Mouse (Mus musculus) kidney, embryonic 16.5 days (tissue): Measurements from ENCODE around the gene Tmc8. TPM values are rescaled to one million over a fixed set of nuclear protein-coding genes. Genes with fewer than 3 reads are reported as not detected.
A peak's percentile ranks its signal among the peaks of the same experiment; 100 is the strongest.
"Not testable (repeated sequence)": the region's sequence is repeated elsewhere in the genome, so short reads cannot be mapped to it uniquely, and the experiment has no call there.

Experiments used
- ATAC-seq: fragments of 200-750 bp; cut with Nextera tagmentation; 2 replicates; pipeline ENCODE4 v1.8.0; 2017; ENCODE audit warnings: moderate TSS enrichment; ENCODE audit not compliant: low FRiP score, low TSS enrichment
- H3K27ac ChIP-seq: fragments of 300-500 bp; sonication (generic); 2 replicates; pipeline ENCODE4 v1.5.1; 2014; ENCODE audit warnings: low read length
- H3K27me3 ChIP-seq: fragments of 300-500 bp; sonication (generic); 2 replicates; pipeline ENCODE4 v1.6.1; 2014; ENCODE audit warnings: low read length, control low read depth, mixed read lengths; ENCODE audit not compliant: insufficient read depth
- H3K36me3 ChIP-seq: fragments of 300-500 bp; sonication (generic); 2 replicates; pipeline ENCODE4 v1.6.1; 2014; ENCODE audit warnings: low read length, control low read depth, mixed read lengths; ENCODE audit not compliant: insufficient read depth
- H3K4me1 ChIP-seq: fragments of 300-500 bp; sonication (generic); 2 replicates; pipeline ENCODE4 v1.6.1; 2014; ENCODE audit warnings: low read length, control low read depth, mixed read lengths; ENCODE audit not compliant: insufficient read depth
- H3K4me2 ChIP-seq: fragments of 300-500 bp; sonication (generic); replicated peaks from 2 replicates; pipeline ENCODE4 v1.6.1; 2014; ENCODE audit warnings: low read depth, low read length
- H3K4me3 ChIP-seq: fragments of 300-500 bp; sonication (generic); 2 replicates; pipeline ENCODE4 v1.5.1; 2014; ENCODE audit warnings: mild to moderate bottlenecking, low read length
- H3K9ac ChIP-seq: fragments of 300-500 bp; sonication (generic); replicated peaks from 2 replicates; pipeline ENCODE4 v1.6.1; 2014; ENCODE audit warnings: low read length
- H3K9me3 ChIP-seq: fragments of 300-500 bp; sonication (generic); 2 replicates; pipeline ENCODE4 v1.6.1; 2016; ENCODE audit warnings: low read length, control low read depth
- WGBS: fragments of 180-500 bp; shearing (Covaris S2); extraction: QIAGEN DNeasy Blood & Tissue Kit; methylation state at CpG from one replicate; pipeline ENCODE4 v1.1.7; 2014; 5-methylcytosine and 5-hydroxymethylcytosine counted together
- polyA plus RNA-seq: library from polyadenylated mRNA; unstranded; fragments of >200 nt; fragmentation: Nextera tagmentation; extraction: Ambion mirVana; gene quantifications from 2 replicates; pipeline ENCODE4 v1.2.1, GENCODE M21; 2015

The Tmc8 gene
- polyA plus RNA-seq, 1 experiment from 2014 or later: 3.6 TPM

GRCm38 (mm10) chr11:117828888-117829604 lies 47.2 kb downstream of the Tmc8 start:
- peak overlapping the region; percentile 81 for H3K27ac ChIP-seq
- no peaks in the 10 kb centered on the region for H3K9me3 ChIP-seq
- no peak for ATAC-seq
- H3K27me3 ChIP-seq: no peaks in the 10 kb centered on the region
- H3K4me2 ChIP-seq: no peak overlapping the region
- H3K9ac ChIP-seq: no peak overlapping the region
- no peak overlapping the region for H3K4me3 ChIP-seq
- H3K36me3 ChIP-seq: no peaks in the 10 kb centered on the region
- 50% methylated on average over 9 of the region's 9 CpGs for WGBS
- peaks cover 61% of the 10 kb centered on the region for H3K4me1 ChIP-seq

- Histone ChIP-seq H3K9ac (no peak overlapping the region), H3K4me3 (no peak overlapping the region), H3K4me2 (no peak overlapping the region), H3K27me3 (no peaks in the 10 kb centered on the region), H3K36me3 (no peaks in the 10 kb centered on the region), H3K27ac (peak overlapping the region; percentile 81), H3K9me3 (no peaks in the 10 kb centered on the region), H3K4me1 (peaks cover 57% of the 10 kb centered on the region)
- WGBS: 22% methylated on average over 2 of the region's 2 CpGs
- no peak for ATAC-seq
These were observed 47.9 kb downstream of the Tmc8 start for GRCm38 (mm10) chr11:117829671-117830215.

GRCm38 (mm10) chr11:117830401-117830800 lies 48.5 kb downstream of the Tmc8 start:
- H3K27ac ChIP-seq: peak overlapping the region; percentile 81
- 71% methylated on average over 9 of the region's 9 CpGs for WGBS
- no peak overlapping the region for H3K9ac ChIP-seq
- no peaks in the 10 kb centered on the region for H3K9me3 ChIP-seq
- no peak overlapping the region for H3K4me2 ChIP-seq
- no peak for ATAC-seq
- H3K4me1 ChIP-seq: peaks cover 50% of the 10 kb centered on the region
- H3K4me3 ChIP-seq: no peak overlapping the region
- no peaks in the 10 kb centered on the region for H3K36me3 ChIP-seq
- no peaks in the 10 kb centered on the region for H3K27me3 ChIP-seq

GRCm38 (mm10) chr11:117832086-117832969 lies 50.5 kb downstream of the Tmc8 start:
- Histone ChIP-seq H3K9ac (no peak overlapping the region), H3K4me2 (peak overlapping the region; percentile 54), H3K27ac (0 out of 2 replicates have a peak overlapping the region, but pooled peaks have one; percentile 1), H3K9me3 (no peaks in the 10 kb centered on the region), H3K4me3 (peak overlapping the region; percentile 31), H3K27me3 (no peaks in the 10 kb centered on the region), H3K4me1 (peaks cover 39% of the 10 kb centered on the region), H3K36me3 (no peaks in the 10 kb centered on the region)
- 0 out of 2 replicates have a peak, but pooled peaks have one; percentile 33 for ATAC-seq
- WGBS: 21% methylated on average over 28 of the region's 28 CpGs

- not testable (repeated sequence) for H3K4me3 ChIP-seq, H3K27me3 ChIP-seq, H3K36me3 ChIP-seq, H3K9ac ChIP-seq, H3K9me3 ChIP-seq, H3K4me2 ChIP-seq, ATAC-seq
- Histone ChIP-seq H3K27ac (0 out of 2 replicates have a peak overlapping the region, but pooled peaks have one; percentile 33), H3K4me1 (peaks cover 31% of the 10 kb centered on the region)
- WGBS: 88% methylated on average over 4 of the region's 6 CpGs
These were observed 51.6 kb downstream of the Tmc8 start for GRCm38 (mm10) chr11:117833509-117833908.

- Histone ChIP-seq H3K36me3 (no peaks in the 10 kb centered on the region), H3K9me3 (no peaks in the 10 kb centered on the region), H3K27ac (peak overlapping the region; percentile 37; the same call in 1 of the 2 replicates), H3K4me3 (no peak overlapping the region), H3K4me1 (peaks cover 30% of the 10 kb centered on the region), H3K9ac (no peak overlapping the region), H3K27me3 (no peaks in the 10 kb centered on the region), H3K4me2 (no peak overlapping the region)
- 86% methylated on average over 8 of the region's 8 CpGs for WGBS
- ATAC-seq: no peak
These were observed 52.2 kb downstream of the Tmc8 start for GRCm38 (mm10) chr11:117834086-117834485.

- Histone ChIP-seq H3K4me2 (peak overlapping the region; percentile 47), H3K27ac (no peak overlapping the region), H3K4me3 (peak overlapping the region; percentile 22; the same call in 1 of the 2 replicates), H3K9ac (no peak overlapping the region), H3K4me1 (peaks cover 14% of the 10 kb centered on the region), H3K36me3 (no peaks in the 10 kb centered on the region), H3K9me3 (no peaks in the 10 kb centered on the region), H3K27me3 (no peaks in the 10 kb centered on the region)
- WGBS: 30% methylated on average over 13 of the region's 13 CpGs
- no peak for ATAC-seq
These were observed 54.4 kb downstream of the Tmc8 start for GRCm38 (mm10) chr11:117836306-117836705.

GRCm38 (mm10) chr11:117838572-117838971 lies 56.7 kb downstream of the Tmc8 start:
- WGBS: 56% methylated on average over 2 of the region's 2 CpGs
- ATAC-seq: no peak
- no peaks in the 10 kb centered on the region for H3K9me3 ChIP-seq

GRCm38 (mm10) chr11:117839021-117839420 lies 57.1 kb downstream of the Tmc8 start:
- H3K36me3 ChIP-seq: no peaks in the 10 kb centered on the region
- H3K27me3 ChIP-seq: no peaks in the 10 kb centered on the region
- WGBS: 84% methylated on average over 1 of the region's 1 CpGs
- no peak for ATAC-seq
- H3K27ac ChIP-seq: no peak overlapping the region
- no peaks in the 10 kb centered on the region for H3K9me3 ChIP-seq
- H3K4me1 ChIP-seq: peaks cover 9% of the 10 kb centered on the region
- H3K9ac ChIP-seq: no peak overlapping the region
- H3K4me3 ChIP-seq: no peak overlapping the region
- H3K4me2 ChIP-seq: no peak overlapping the region

More at GRCm38 (mm10) chr11:117838572-117838971, 56.7 kb downstream of the Tmc8 start:
- H3K27me3 ChIP-seq: no peaks in the 10 kb centered on the region
- no peaks in the 10 kb centered on the region for H3K36me3 ChIP-seq
- no peak overlapping the region for H3K27ac ChIP-seq
- H3K4me2 ChIP-seq: no peak overlapping the region
- H3K4me3 ChIP-seq: no peak overlapping the region
- H3K4me1 ChIP-seq: peaks cover 9% of the 10 kb centered on the region
- H3K9ac ChIP-seq: no peak overlapping the region
